Mouse (Mus musculus): ENCODE measurements around the gene Zfp629.

Zfp629 gene

GRCm38 (mm10) chr7:127564381-127565150, 51.0 kb downstream of the Zfp629 start:
- DNase-seq (ENCODE audit: low spot score in 2 of 2): no peak

- no peak for DNase-seq (ENCODE audit: low spot score in 2 of 2)
Measured at GRCm38 (mm10) chr7:127561340-127561858, 54.2 kb downstream of the Zfp629 start, which contains the start of gene Tmem265. Tmem265 (plus strand) TSS chr7:127561390.

- DNase-seq (ENCODE audit: low spot score in 2 of 2): no peak
Measured at GRCm38 (mm10) chr7:127560580-127560979, 55.0 kb downstream of the Zfp629 start.

Measured in right cerebral cortex, adult 2 months (tissue).